Mouse (Mus musculus) bone marrow, adult 2 months (tissue): ENCODE measurements around the gene Sema3a.

Source experiments
- CTCF ChIP-seq: fragments of 200-500 bp; IDR thresholded peaks from 2 replicates; pipeline ENCODE4 v1.5.1; 2011; ENCODE audit warnings: low read length, control low read depth; ENCODE audit not compliant: control insufficient read depth, insufficient read depth
- POLR2A ChIP-seq: fragments of 200-500 bp; IDR thresholded peaks from 2 replicates; pipeline ENCODE4 v1.6.1; 2011; ENCODE audit warnings: low read depth, mild to moderate bottlenecking, control low read depth, low read length, borderline replicate concordance; ENCODE audit not compliant: control insufficient read depth

- no peak for TF ChIP-seq CTCF
- no peak for TF ChIP-seq POLR2A
Measured at GRCm38 (mm10) chr5:13529226-13529625, 404.0 kb downstream of the Sema3a start.
